Mouse (Mus musculus) cerebellum, adult 2 months (tissue): ENCODE measurements around the gene Tmem220.

Source experiments
- CTCF ChIP-seq: fragments of 200-500 bp; IDR thresholded peaks from 2 replicates; pipeline ENCODE4 v1.5.1; 2011; ENCODE audit warnings: low read depth, mild to moderate bottlenecking, control low read depth, low read length, moderate library complexity, borderline replicate concordance; ENCODE audit not compliant: insufficient read depth
- POLR2A ChIP-seq: fragments of 200-500 bp; IDR thresholded peaks from 2 replicates; pipeline ENCODE4 v1.6.1; 2011; ENCODE audit warnings: low read length, control low read depth, borderline replicate concordance; ENCODE audit not compliant: insufficient read depth

GRCm38 (mm10) chr11:67000671-67001070 lies 24.3 kb upstream of the Tmem220 start:
- TF ChIP-seq CTCF = no peak
- TF ChIP-seq POLR2A = no peak
